Mouse (Mus musculus): ENCODE measurements around the gene Ankrd36.
"Not testable (repeated sequence)": the region's sequence is repeated elsewhere in the genome, so short reads cannot be mapped to it uniquely, and the experiment has no call there.

- TF ChIP-seq CTCF (IDR thresholded peaks at IDR 0.05; ENCODE audit: extremely low read depth, insufficient read length, insufficient replicate concordance, low read depth, low read length); POLR2A (IDR thresholded peaks at IDR 0.05; ENCODE audit: low read depth, low read length): not testable (repeated sequence)
These were observed 32.0 kb upstream of the Ankrd36 start for GRCm38 (mm10) chr11:5537454-5537853.

All from small intestine, adult 2 months (tissue).